9 mouse cellular contexts compared by ENCODE assay signal in the genomic region with DNA sequence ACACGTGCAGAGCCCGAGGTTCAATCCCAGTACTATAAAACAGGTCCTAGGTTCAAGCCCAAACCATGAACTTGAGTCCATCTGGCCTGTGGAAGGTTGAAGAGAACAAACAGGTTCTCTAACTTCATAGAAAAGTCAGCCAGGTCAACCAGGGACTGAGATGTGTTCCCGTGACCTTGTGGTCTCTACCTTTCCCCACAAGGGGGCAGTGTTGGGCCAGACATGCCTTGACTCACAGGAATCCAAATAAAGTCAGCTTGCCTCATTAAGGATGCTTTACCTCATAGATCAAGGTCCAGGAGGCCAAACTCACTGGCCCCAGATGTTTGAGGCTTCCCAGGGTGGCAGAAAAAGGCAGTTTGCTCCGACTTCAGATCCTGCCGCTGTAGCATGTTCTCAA. TPM values are rescaled to one million over a fixed set of nuclear protein-coding genes. Genes with fewer than 3 reads are reported as not detected.
A peak's percentile ranks its signal among the peaks of the same experiment; 100 is the strongest.
DNase-seq lines count a peak whose midpoint lies in the region; TF ChIP-seq lines count a peak whose summit lies in the region.
"Had no signal": no experiment of that assay in that cellular context is flagged by ENCODE, and none has a peak within 500 bp of the region (broad histone marks: within the 10 kb centered on the region; RNA-seq: fewer than 3 reads in every experiment).

No protein-coding gene starts in this region.

- peak; percentile 36 for DNase-seq in 3134 (ENCODE audit: extremely low read depth, insufficient read length, low spot score)
- DNase-seq in c-Kit-positive CD71-positive TER-119-negative erythroid progenitor cells, embryonic 14.5 days (ENCODE audit: low read depth): peak; percentile 59
- peak; percentile 27 to 87 for DNase-seq in frontal cortex, adult 2 months (ENCODE audit: extremely low spot score in 1 of 2, low spot score in 1 of 2)
- DNase-seq in kidney, postnatal 36 days: peak; percentile 79 to 88
- DNase-seq in lung, adult 18-20 months: peak; percentile 74 to 85
- peak; percentile 56 to 72 for DNase-seq in right cerebral cortex, postnatal 10 days (ENCODE audit: low spot score in 2 of 2)
- DNase-seq in urinary bladder, postnatal 4 days (ENCODE audit: low spot score in 2 of 2): peak; percentile 35 to 72

- peak; percentile 82 for TF ChIP-seq CTCF in E14TG2a.4 (conservative IDR thresholded peaks at IDR 0.05; ENCODE audit: low read length)

- H3K36me3 ChIP-seq in E14TG2a.4 (ENCODE audit: insufficient read depth, low read length): no peaks in the 10 kb centered on the region
- H3K36me3 ChIP-seq: limb, embryonic 13.5 days had no signal

- H3K9me3 ChIP-seq in E14TG2a.4 (ENCODE audit: low read length): peaks cover 3% of the 10 kb centered on the region
- H3K9me3 ChIP-seq: limb, embryonic 13.5 days had no signal

- peaks cover 8% of the 10 kb centered on the region; the same call in 1 of the 2 replicates for H3K4me1 ChIP-seq in E14TG2a.4 (replicated peaks; ENCODE audit: low read depth, low read length)
- H3K4me1 ChIP-seq: limb, embryonic 13.5 days had no signal

- no peak overlapping the region for H3K4me3 ChIP-seq in E14TG2a.4 (replicated peaks; ENCODE audit: low read length)
- H3K4me3 ChIP-seq: limb, embryonic 13.5 days had no signal

- peaks cover 2% of the 10 kb centered on the region; the same call in 1 of the 2 replicates for H3K27me3 ChIP-seq in E14TG2a.4 (ENCODE audit: insufficient read depth, low read length)
- H3K27me3 ChIP-seq: limb, embryonic 13.5 days had no signal

RNA-seq across cellular contexts. Expression of gene Sec14l3, which starts 11.1 kb away (rescaled TPM):
- polyA plus RNA-seq in frontal cortex, adult 2 months (2012; rRNA removed): 0.40 and 2.2 TPM in 2 replicates
- polyA plus RNA-seq: limb, embryonic 13.5 days had no signal

RNA-seq across cellular contexts. Expression of gene Sec14l4, which starts 22.3 kb away (rescaled TPM):
- polyA plus RNA-seq in frontal cortex, adult 2 months (2012; rRNA removed): 0.08 and 0.30 TPM in 2 replicates

RNA-seq across cellular contexts. Expression of gene Mtfp1, which starts 41.7 kb away (rescaled TPM):
- 112 and 119 TPM in 2 replicates for polyA plus RNA-seq in frontal cortex, adult 2 months (2012; rRNA removed)
